In genomic region chr14:78273571-78273970, GRCm38 (mm10) we compare ENCODE assay signal across 9 mouse cellular contexts. TPM values are rescaled to one million over a fixed set of nuclear protein-coding genes. Genes with fewer than 3 reads are reported as not detected.
DNase-seq lines count a peak whose midpoint lies in the region; TF ChIP-seq lines count a peak whose summit lies in the region.
"Had no signal": no experiment of that assay in that cellular context is flagged by ENCODE, and none has a peak within 500 bp of the region (broad histone marks: within the 10 kb centered on the region; RNA-seq: fewer than 3 reads in every experiment).

No protein-coding gene starts in this region.

- DNase-seq in gastrocnemius, adult 2 months: peak; percentile 29
- no peak for DNase-seq in gastrocnemius, adult 8-10 months (ENCODE audit: low spot score in 2 of 2)
- DNase-seq in urinary bladder, postnatal 36 days (ENCODE audit: low spot score in 2 of 2): peak; percentile 7 to 35
- no peak for DNase-seq in urinary bladder, postnatal 4 days (ENCODE audit: low spot score in 2 of 2)
- peak; percentile 54 for DNase-seq in embryo, embryonic 10.5 days (ENCODE audit: low spot score)
- peak; percentile 45 to 57 for DNase-seq in left cerebral cortex, postnatal 25 days (ENCODE audit: low spot score in 2 of 2)
- peak; percentile 65 for DNase-seq in right cerebral cortex, postnatal 14 days
- DNase-seq in Muller cell, postnatal 12 days (ENCODE audit: inconsistent ontology term): no peak

- peak; percentile 60 for TF ChIP-seq CTCF in gastrocnemius, adult 2 months (IDR thresholded peaks at IDR 0.05)

- intact Hi-C loops in gastrocnemius, adult 2 months (cut with DNase I): no loop called here
- intact Hi-C loops in left cerebral cortex, postnatal 25 days (cut with DNase I): no loop called here

- no peak overlapping the region for H3K27ac ChIP-seq in gastrocnemius, adult 2 months

- H3K4me3 ChIP-seq in gastrocnemius, adult 2 months: no peak overlapping the region

RNA-seq across cellular contexts. Expression of gene Tnfsf11, which starts 34.3 kb away (rescaled TPM):
- not detected for total RNA-seq in gastrocnemius, adult 2 months (2021)
- total RNA-seq in gastrocnemius, adult 8-10 months (2022): not detected
- under 1 TPM in 1 of 2 experiments, not detected in 1; 0.14 TPM for total RNA-seq in left cerebral cortex, postnatal 25 days (2021)
- total RNA-seq: heart, postnatal 36 days had no signal

Comparison
In these comparisons a context has a peak if more than half of its experiments do, and no peak if none do; other contexts are left out.
1. DNase-seq: peak in gastrocnemius, adult 2 months (single experiment), urinary bladder, postnatal 36 days (2 of 2), embryo, embryonic 10.5 days (single experiment), left cerebral cortex, postnatal 25 days (2 of 2) and right cerebral cortex, postnatal 14 days (single experiment); none in gastrocnemius, adult 8-10 months (0 of 2), urinary bladder, postnatal 4 days (0 of 2) and Muller cell, postnatal 12 days (single experiment).